Mouse (Mus musculus): ENCODE data around the gene Dnase2a. TPM values are rescaled to one million over a fixed set of nuclear protein-coding genes. Genes with fewer than 3 reads are reported as not detected.

Dnase2a gene
- polyA plus RNA-seq, 1 experiment from 2014 or later = 8.9 TPM

GRCm38 (mm10) chr8:84968650-84969049 lies 60.3 kb downstream of the Dnase2a start:
- Histone ChIP-seq H3K4me2 (replicated peaks; ENCODE audit: low read depth) (peak overlapping the region; percentile 74), H3K4me1 (replicated peaks; ENCODE audit: control insufficient read depth, insufficient read depth, low read length) (peaks cover 6% of the 10 kb centered on the region; the same call in 1 of the 2 replicates), H3K4me3 (ENCODE audit: low read depth, low read length) (peak overlapping the region; percentile 64), H3K9me3 (ENCODE audit: control insufficient read depth) (no peaks in the 10 kb centered on the region), H3K36me3 (ENCODE audit: control insufficient read depth, insufficient read depth) (peaks cover 27% of the 10 kb centered on the region), H3K27me3 (replicated peaks; ENCODE audit: control insufficient read depth, insufficient read depth, low read length) (no peaks in the 10 kb centered on the region), H3K27ac (ENCODE audit: low read depth, low read length) (peak overlapping the region; percentile 87), H3K9ac (ENCODE audit: low read depth, low read length) (peak overlapping the region; percentile 81)
- ATAC-seq = no peak
- WGBS = 5% methylated on average over 2 of the region's 2 CpGs
- TF ChIP-seq CTCF (IDR thresholded peaks at IDR 0.05; ENCODE audit: low read depth) = no peak

GRCm38 (mm10) chr8:84969241-84970134 lies 61.1 kb downstream of the Dnase2a start, which contains the start of the genes Gm49661, Prdx2 and Rnaseh2a:
Gene Gm49661, minus strand, starts transcription at chr8:84969433.
Gene Prdx2, plus strand, starts transcription at chr8:84969587.
Gene Rnaseh2a, minus strand, starts transcription at chr8:84969767.
- H3K36me3 ChIP-seq (ENCODE audit: control insufficient read depth, insufficient read depth) = peaks cover 27% of the 10 kb centered on the region
- H3K27ac ChIP-seq (ENCODE audit: low read depth, low read length) = peak within 1 kb of the TSS; percentile 87
- peak within 1 kb of the TSS; percentile 81 for H3K9ac ChIP-seq (ENCODE audit: low read depth, low read length)
- peak within 1 kb of the TSS; percentile 64 for H3K4me3 ChIP-seq (ENCODE audit: low read depth, low read length)
- TF ChIP-seq CTCF (IDR thresholded peaks at IDR 0.05; ENCODE audit: low read depth) = 0 out of 2 replicates have a peak, but pooled peaks have one; percentile 5
- H3K27me3 ChIP-seq (replicated peaks; ENCODE audit: control insufficient read depth, insufficient read depth, low read length) = no peaks in the 10 kb centered on the region
- peak; percentile 66 for ATAC-seq
- no peaks in the 10 kb centered on the region for H3K9me3 ChIP-seq (ENCODE audit: control insufficient read depth)
- peaks cover 6% of the 10 kb centered on the region; the same call in 1 of the 2 replicates for H3K4me1 ChIP-seq (replicated peaks; ENCODE audit: control insufficient read depth, insufficient read depth, low read length)
- peak within 1 kb of the TSS; percentile 74 for H3K4me2 ChIP-seq (replicated peaks; ENCODE audit: low read depth)
- WGBS = under 1% methylated on average over 54 of the region's 56 CpGs

GRCm38 (mm10) chr8:84970135-84970790 lies 61.9 kb downstream of the Dnase2a start:
- 5% methylated on average over 21 of the region's 21 CpGs for WGBS
- H3K4me3 ChIP-seq (ENCODE audit: low read depth, low read length) = peak overlapping the region; percentile 64
- H3K4me1 ChIP-seq (replicated peaks; ENCODE audit: control insufficient read depth, insufficient read depth, low read length) = 0 out of 2 replicates have a peak, but pooled peaks cover 6% of the 10 kb centered on the region
- ATAC-seq = no peak
- TF ChIP-seq CTCF (IDR thresholded peaks at IDR 0.05; ENCODE audit: low read depth) = no peak
- peak overlapping the region; percentile 81 for H3K9ac ChIP-seq (ENCODE audit: low read depth, low read length)
- H3K27me3 ChIP-seq (replicated peaks; ENCODE audit: control insufficient read depth, insufficient read depth, low read length) = no peaks in the 10 kb centered on the region
- peaks cover 27% of the 10 kb centered on the region for H3K36me3 ChIP-seq (ENCODE audit: control insufficient read depth, insufficient read depth)
- H3K4me2 ChIP-seq (replicated peaks; ENCODE audit: low read depth) = peak overlapping the region; percentile 74
- H3K27ac ChIP-seq (ENCODE audit: low read depth, low read length) = no peak overlapping the region
- no peaks in the 10 kb centered on the region for H3K9me3 ChIP-seq (ENCODE audit: control insufficient read depth)

- Histone ChIP-seq H3K4me1 (replicated peaks; ENCODE audit: control insufficient read depth, insufficient read depth, low read length) (0 out of 2 replicates have a peak, but pooled peaks cover 6% of the 10 kb centered on the region), H3K27me3 (replicated peaks; ENCODE audit: control insufficient read depth, insufficient read depth, low read length) (no peaks in the 10 kb centered on the region), H3K27ac (ENCODE audit: low read depth, low read length) (no peak overlapping the region), H3K9ac (ENCODE audit: low read depth, low read length) (no peak overlapping the region), H3K36me3 (ENCODE audit: control insufficient read depth, insufficient read depth) (peaks cover 27% of the 10 kb centered on the region), H3K9me3 (ENCODE audit: control insufficient read depth) (no peaks in the 10 kb centered on the region), H3K4me2 (replicated peaks; ENCODE audit: low read depth) (peak overlapping the region; percentile 74; the same call in 1 of the 2 replicates), H3K4me3 (ENCODE audit: low read depth, low read length) (no peak overlapping the region)
- 44% methylated on average over 5 of the region's 5 CpGs for whole genome bisulfite sequencing
- ATAC-seq = no peak
- no peak for TF ChIP-seq CTCF (IDR thresholded peaks at IDR 0.05; ENCODE audit: low read depth)
Measured at GRCm38 (mm10) chr8:84970913-84971312, 62.6 kb downstream of the Dnase2a start.

Small RNAs within 50 kb of the gene (microRNA-seq; reads per million reads assigned to microRNA genes)
- gene Gm24197 = not detected
- 1.6 reads per million for gene Mir7069

Other genes with a start within 250 kb of the Dnase2a start
- gene Ier2, start 245.7 kb upstream of the Dnase2a start, polyA plus RNA-seq (2015; fragmentation: Nextera tagmentation; extraction: Ambion mirVana) = 77.3 and 79.4 TPM in 2 replicates
- 22.3 and 23.7 TPM in 2 replicates for gene Trmt1, start 222.3 kb upstream of the Dnase2a start, polyA plus RNA-seq (2015; fragmentation: Nextera tagmentation; extraction: Ambion mirVana)
- 9.3 and 9.8 TPM in 2 replicates for gene Nacc1, start 220.7 kb upstream of the Dnase2a start, polyA plus RNA-seq (2015; fragmentation: Nextera tagmentation; extraction: Ambion mirVana)
- 3.5 and 3.9 TPM in 2 replicates for gene Lyl1, start 207.1 kb upstream of the Dnase2a start, polyA plus RNA-seq (2015; fragmentation: Nextera tagmentation; extraction: Ambion mirVana)
- gene G430095P16Rik, start 185.6 kb upstream of the Dnase2a start, polyA plus RNA-seq (2015; fragmentation: Nextera tagmentation; extraction: Ambion mirVana) = 1.0 and 1.5 TPM in 2 replicates
- gene Nfix, start 108.2 kb upstream of the Dnase2a start, polyA plus RNA-seq (2015; fragmentation: Nextera tagmentation; extraction: Ambion mirVana) = 11.2 and 12.0 TPM in 2 replicates
- 1.9 and 2.2 TPM in 2 replicates for gene Dand5, start 85.7 kb upstream of the Dnase2a start, polyA plus RNA-seq (2015; fragmentation: Nextera tagmentation; extraction: Ambion mirVana)
- 36.3 and 37.6 TPM in 2 replicates for gene Gadd45gip1, start 77.0 kb upstream of the Dnase2a start, polyA plus RNA-seq (2015; fragmentation: Nextera tagmentation; extraction: Ambion mirVana)
- gene Rad23a, start 67.9 kb upstream of the Dnase2a start, polyA plus RNA-seq (2015; fragmentation: Nextera tagmentation; extraction: Ambion mirVana) = 67.8 and 74.2 TPM in 2 replicates
- gene Calr, start 61.6 kb upstream of the Dnase2a start, polyA plus RNA-seq (2015; fragmentation: Nextera tagmentation; extraction: Ambion mirVana) = 474 and 507 TPM in 2 replicates
- gene Farsa, start 51.6 kb upstream of the Dnase2a start, polyA plus RNA-seq (2015; fragmentation: Nextera tagmentation; extraction: Ambion mirVana) = 27.3 and 28.3 TPM in 2 replicates
- 27.1 and 32.7 TPM in 2 replicates for gene Syce2, start 36.4 kb upstream of the Dnase2a start, polyA plus RNA-seq (2015; fragmentation: Nextera tagmentation; extraction: Ambion mirVana)
- gene Gcdh, start 14.6 kb upstream of the Dnase2a start, polyA plus RNA-seq (2015; fragmentation: Nextera tagmentation; extraction: Ambion mirVana) = 15.3 and 15.5 TPM in 2 replicates
- gene Klf1, start 6.6 kb upstream of the Dnase2a start, polyA plus RNA-seq (2015; fragmentation: Nextera tagmentation; extraction: Ambion mirVana) = 0.56 and 0.63 TPM in 2 replicates
- 1.1 TPM in 2 replicates for gene Mast1, start 28.8 kb downstream of the Dnase2a start, polyA plus RNA-seq (2015; fragmentation: Nextera tagmentation; extraction: Ambion mirVana)
- 0.12 TPM in 2 replicates for gene Rtbdn, start 38.4 kb downstream of the Dnase2a start, polyA plus RNA-seq (2015; fragmentation: Nextera tagmentation; extraction: Ambion mirVana)
- 1.3 and 2.1 TPM in 2 replicates for gene Gm49661, start 60.9 kb downstream of the Dnase2a start, polyA plus RNA-seq (2015; fragmentation: Nextera tagmentation; extraction: Ambion mirVana)
- 313 and 319 TPM in 2 replicates for gene Prdx2, start 61.0 kb downstream of the Dnase2a start, polyA plus RNA-seq (2015; fragmentation: Nextera tagmentation; extraction: Ambion mirVana)
- 53.2 and 57.6 TPM in 2 replicates for gene Rnaseh2a, start 61.2 kb downstream of the Dnase2a start, polyA plus RNA-seq (2015; fragmentation: Nextera tagmentation; extraction: Ambion mirVana)
- 42.8 and 47.6 TPM in 2 replicates for gene Junb, start 70.2 kb downstream of the Dnase2a start, polyA plus RNA-seq (2015; fragmentation: Nextera tagmentation; extraction: Ambion mirVana)
- 68.6 and 75.4 TPM in 2 replicates for gene Hook2, start 82.0 kb downstream of the Dnase2a start, polyA plus RNA-seq (2015; fragmentation: Nextera tagmentation; extraction: Ambion mirVana)
- gene Best2, start 106.0 kb downstream of the Dnase2a start, polyA plus RNA-seq (2015; fragmentation: Nextera tagmentation; extraction: Ambion mirVana) = 0.66 TPM in 1 of 2 replicates, not detected in the other
- 98.4 and 105 TPM in 2 replicates for gene Asna1, start 116.7 kb downstream of the Dnase2a start, polyA plus RNA-seq (2015; fragmentation: Nextera tagmentation; extraction: Ambion mirVana)
- 121 and 122 TPM in 2 replicates for gene Trir, start 118.3 kb downstream of the Dnase2a start, polyA plus RNA-seq (2015; fragmentation: Nextera tagmentation; extraction: Ambion mirVana)
- 9.8 and 10.9 TPM in 2 replicates for gene Tnpo2, start 128.4 kb downstream of the Dnase2a start, polyA plus RNA-seq (2015; fragmentation: Nextera tagmentation; extraction: Ambion mirVana)
- gene Fbxw9, start 151.5 kb downstream of the Dnase2a start, polyA plus RNA-seq (2015; fragmentation: Nextera tagmentation; extraction: Ambion mirVana) = 22.1 and 25.8 TPM in 2 replicates
- gene Gm5741, start 159.4 kb downstream of the Dnase2a start, polyA plus RNA-seq (2015; fragmentation: Nextera tagmentation; extraction: Ambion mirVana) = 0.60 TPM in 1 of 2 replicates, not detected in the other
- 46.6 and 54.9 TPM in 2 replicates for gene Dhps, start 163.2 kb downstream of the Dnase2a start, polyA plus RNA-seq (2015; fragmentation: Nextera tagmentation; extraction: Ambion mirVana)
- gene Wdr83os, start 172.2 kb downstream of the Dnase2a start, polyA plus RNA-seq (2015; fragmentation: Nextera tagmentation; extraction: Ambion mirVana) = 93.1 and 93.6 TPM in 2 replicates
- 23.0 and 25.5 TPM in 2 replicates for gene Wdr83, start 172.7 kb downstream of the Dnase2a start, polyA plus RNA-seq (2015; fragmentation: Nextera tagmentation; extraction: Ambion mirVana)
- gene Man2b1, start 174.7 kb downstream of the Dnase2a start, polyA plus RNA-seq (2015; fragmentation: Nextera tagmentation; extraction: Ambion mirVana) = 80.9 and 87.5 TPM in 2 replicates
- 0.99 and 1.4 TPM in 2 replicates for gene Zfp791, start 214.5 kb downstream of the Dnase2a start, polyA plus RNA-seq (2015; fragmentation: Nextera tagmentation; extraction: Ambion mirVana)
- not detected in 2 replicates for gene Cks1brt, start 243.4 kb downstream of the Dnase2a start, polyA plus RNA-seq (2015; fragmentation: Nextera tagmentation; extraction: Ambion mirVana)